Mouse (Mus musculus): ENCODE measurements at regions not wholly inside any gene's neighbourhood (a gene's known extent, or its start where the extent isn't known, plus 50 kb on each side); places are given as distances from the start of the nearest gene placed in this dataset.
"Not testable (repeated sequence)": the region's sequence is repeated elsewhere in the genome, so short reads cannot be mapped to it uniquely, and the experiment has no call there.

DNA sequence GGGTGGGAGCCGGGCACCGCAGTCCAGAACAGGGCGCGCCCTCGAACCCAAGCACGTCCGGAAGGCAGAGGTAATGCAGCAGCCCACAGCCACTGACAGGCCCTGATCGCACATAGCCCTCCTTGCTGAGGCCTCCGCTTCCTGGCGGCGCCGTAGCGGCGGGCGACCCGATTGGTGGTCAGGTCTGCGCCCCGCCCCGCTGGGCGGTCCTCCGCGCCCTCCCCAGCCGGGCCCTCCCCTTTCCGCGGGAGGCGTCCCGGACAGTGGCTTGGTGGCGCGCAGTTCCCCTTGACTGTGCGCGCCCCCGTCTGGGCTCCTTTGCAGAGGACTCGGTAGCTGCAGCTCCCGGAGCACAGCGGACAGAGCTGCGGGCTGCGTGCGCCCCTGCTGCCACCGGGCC lies 375.5 kb upstream of the Asap2 start:
- DNase-seq: peak; percentile 84 to 87
- H3K79me2 ChIP-seq (replicated peaks; ENCODE audit: control insufficient read depth, insufficient read depth, low read length); H3K4me1 ChIP-seq (ENCODE audit: control insufficient read depth, insufficient read depth, low read length); H3K36me3 ChIP-seq (ENCODE audit: control insufficient read depth, insufficient read depth, low read length); H3K4me3 ChIP-seq; H3K27me3 ChIP-seq (ENCODE audit: control insufficient read depth, insufficient read depth, low read length); H3K9ac ChIP-seq (ENCODE audit: low read depth, low read length); H3K27ac ChIP-seq; intact Hi-C loops (cut with DNase I): not testable (repeated sequence)
- 0 out of 2 replicates have a peak, but pooled peaks have one; percentile 3 for TF ChIP-seq CTCF (IDR thresholded peaks at IDR 0.05)
- WGBS: 2% methylated on average over 25 of the region's 39 CpGs

Data from heart, adult 2 months (tissue).